Mouse (Mus musculus) thymus, adult 2 months (tissue): ENCODE results near the gene 2610042L04Rik. TPM values are rescaled to one million over a fixed set of nuclear protein-coding genes. Genes with fewer than 3 reads are reported as not detected.
"Not testable (repeated sequence)": the region's sequence is repeated elsewhere in the genome, so short reads cannot be mapped to it uniquely, and the experiment has no call there.

Experiments
- DNase-seq: peaks from one replicate; pipeline ENCODE4 v3.0.0; 2021
- H3K27ac ChIP-seq: fragments of 200-500 bp; 2 replicates; pipeline ENCODE4 v1.5.1; 2012; ENCODE audit warnings: low read length, control low read depth; ENCODE audit not compliant: control insufficient read depth, insufficient read depth
- H3K27me3 ChIP-seq: fragments of 200-500 bp; 2 replicates; pipeline ENCODE4 v1.6.1; 2012; ENCODE audit warnings: mild to moderate bottlenecking, low read length, moderate library complexity, mixed read lengths; ENCODE audit not compliant: control insufficient read depth, insufficient read depth
- H3K36me3 ChIP-seq: fragments of 200-500 bp; 2 replicates; pipeline ENCODE4 v1.6.1; 2012; ENCODE audit warnings: mild to moderate bottlenecking, low read length, moderate library complexity; ENCODE audit not compliant: control insufficient read depth, insufficient read depth
- H3K4me1 ChIP-seq: fragments of 200-500 bp; replicated peaks from 2 replicates; pipeline ENCODE4 v1.6.1; 2012; ENCODE audit warnings: low read length; ENCODE audit not compliant: control insufficient read depth, insufficient read depth
- H3K4me3 ChIP-seq: fragments of 200-500 bp; 2 replicates; pipeline ENCODE4 v1.5.1; 2012; ENCODE audit warnings: mild to moderate bottlenecking, low read length, control low read depth, moderate library complexity; ENCODE audit not compliant: control insufficient read depth, insufficient read depth
- WGBS: fragments of 180-500 bp; shearing (Covaris S2); methylation state at CpG from one replicate; pipeline ENCODE4 v1.1.7; 2018; 5-methylcytosine and 5-hydroxymethylcytosine counted together
- polyA plus RNA-seq: library from polyadenylated mRNA; depleted of rRNA; stranded (reverse); fragments of >200 nt; gene quantifications from 2 replicates; pipeline ENCODE4 v1.2.3, GENCODE M21; 2012; rRNA removed

2610042L04Rik gene
- 0.11 TPM in 1 of 2 replicates, not detected in the other for polyA plus RNA-seq

DNA sequence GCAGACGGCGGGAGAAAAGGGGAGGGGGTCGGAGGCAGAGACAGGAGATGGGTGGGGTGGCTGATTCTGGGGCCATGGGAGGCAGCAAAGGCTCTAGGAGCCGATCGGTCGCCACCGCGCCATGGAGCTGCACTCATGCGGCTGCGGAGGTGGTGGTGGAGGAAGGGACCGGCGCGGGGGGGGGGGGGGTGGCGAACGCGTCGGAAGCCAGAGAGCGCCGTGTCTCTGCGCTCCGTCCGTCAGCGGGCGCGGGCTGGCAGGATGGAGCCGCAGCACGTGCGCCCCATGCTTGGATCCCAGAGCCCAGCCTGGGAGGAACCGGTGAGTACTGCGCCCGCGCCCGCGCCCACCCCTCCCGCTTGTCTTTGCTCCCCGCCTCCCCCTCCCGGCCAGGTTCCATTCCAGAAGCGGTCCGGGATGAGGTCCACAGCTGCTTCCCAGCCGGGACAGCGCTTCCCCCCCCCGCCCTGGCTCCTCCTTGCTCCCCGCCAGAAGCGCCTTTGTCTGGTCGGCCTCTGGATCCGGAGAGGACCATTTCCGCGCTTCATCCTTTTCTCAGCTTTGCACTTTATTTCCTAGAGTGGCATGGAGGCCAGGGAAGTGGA is at the start of gene 2610042L04Rik:
TSS of gene 2610042L04Rik (plus strand) at position 288 of the 605 bp plus-strand sequence.
- not testable (repeated sequence) for H3K27ac ChIP-seq, H3K36me3 ChIP-seq, DNase-seq, H3K27me3 ChIP-seq, H3K4me3 ChIP-seq, H3K4me1 ChIP-seq
- WGBS = 5% methylated on average over 30 of the region's 48 CpGs

DNA sequence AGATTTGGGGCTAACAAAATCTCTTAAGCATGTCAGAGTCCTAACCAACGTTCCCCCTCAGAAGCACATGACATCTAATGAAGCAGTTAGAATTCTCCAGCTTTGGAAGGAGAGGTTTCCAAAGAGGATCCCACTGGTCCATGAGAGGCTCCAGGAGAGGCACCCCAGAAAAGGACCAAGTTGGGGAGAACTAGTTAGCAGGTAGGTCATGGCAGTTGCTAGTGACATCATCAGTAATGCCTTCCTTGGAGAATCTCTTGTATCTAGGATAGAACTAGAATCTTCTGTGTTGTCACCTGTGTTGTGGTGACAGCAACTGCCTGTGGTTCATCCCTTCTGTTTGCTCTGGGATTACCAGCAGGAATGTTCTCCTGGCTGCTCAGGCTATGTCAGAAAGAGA is 17.6 kb upstream of the 2610042L04Rik start, which contains the start of gene Gm3149:
TSS of gene Gm3149 (plus strand) at position 301 of the 400 bp plus-strand sequence.
- DNase-seq, H3K4me1 ChIP-seq, H3K4me3 ChIP-seq, H3K36me3 ChIP-seq, H3K27ac ChIP-seq, H3K27me3 ChIP-seq: not testable (repeated sequence)
- no CpG with 5 or more reads among the region's 1 CpGs for WGBS

DNA sequence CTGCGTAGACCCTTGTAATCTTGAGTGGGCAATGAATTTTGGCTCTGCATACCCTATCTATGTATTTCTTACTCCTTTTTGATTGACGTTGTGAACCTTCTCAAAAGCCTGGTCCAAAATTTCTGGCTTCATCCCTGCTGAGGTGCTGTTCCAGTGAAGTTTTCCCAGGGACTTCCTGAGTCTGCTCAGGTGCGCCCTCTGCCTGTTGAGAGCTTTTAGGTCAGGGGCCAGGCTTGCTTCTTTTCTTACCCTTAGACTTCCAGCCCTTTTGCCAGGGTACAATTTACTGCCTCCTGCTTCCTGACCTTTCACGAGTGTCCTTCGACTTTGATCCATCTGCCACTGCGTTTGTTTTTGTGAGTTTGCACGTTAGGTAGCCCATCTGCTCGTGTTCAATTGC is 943 bp downstream of the 2610042L04Rik start:
- H3K36me3 ChIP-seq, H3K27ac ChIP-seq, DNase-seq, H3K4me3 ChIP-seq, H3K27me3 ChIP-seq, H3K4me1 ChIP-seq: not testable (repeated sequence)
- 18% methylated on average over 8 of the region's 8 CpGs for WGBS

DNA sequence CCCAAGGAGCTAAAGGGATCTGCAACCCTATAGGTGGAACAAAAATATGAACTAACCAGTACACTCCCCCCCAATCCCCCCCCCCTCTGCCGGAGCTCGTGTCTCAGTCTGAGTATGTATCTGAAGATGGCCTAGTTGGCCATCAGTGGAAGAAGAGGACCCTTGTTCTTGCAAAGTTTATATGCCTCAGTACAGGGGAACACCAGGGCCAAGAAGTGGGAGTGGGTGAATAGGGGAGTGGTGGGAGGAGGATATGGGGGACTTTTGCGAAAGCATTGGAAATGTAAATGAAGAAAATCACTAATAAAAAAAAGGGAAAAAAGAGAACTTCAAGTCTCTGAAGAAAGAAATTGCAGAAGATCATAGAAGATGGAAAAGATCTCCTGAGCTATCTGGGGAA is 34.4 kb downstream of the 2610042L04Rik start:
- not testable (repeated sequence) for DNase-seq, H3K4me1 ChIP-seq, H3K27ac ChIP-seq, H3K36me3 ChIP-seq, H3K4me3 ChIP-seq, H3K27me3 ChIP-seq
- WGBS = 92% methylated on average over 3 of the region's 3 CpGs

DNA sequence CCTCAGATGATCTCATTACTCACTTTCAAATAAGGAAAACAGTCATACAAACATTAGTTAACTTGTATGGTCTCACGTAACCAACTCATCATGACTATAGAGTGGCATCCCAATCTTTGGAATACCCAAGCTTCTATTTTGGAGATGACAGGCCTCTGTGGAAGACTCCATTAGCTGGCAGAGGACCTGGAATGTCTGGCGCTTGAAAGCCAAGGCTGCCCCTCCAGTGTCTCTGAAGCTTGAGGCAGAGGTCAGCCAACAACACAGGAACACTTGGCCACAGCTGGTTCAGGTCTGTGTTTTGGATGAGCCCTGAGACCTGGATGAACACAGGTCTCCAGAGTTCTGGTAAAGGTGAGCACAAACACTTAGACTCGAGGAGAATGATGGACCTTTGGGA is 35.1 kb downstream of the 2610042L04Rik start:
- not testable (repeated sequence) for H3K4me1 ChIP-seq, H3K27ac ChIP-seq, H3K4me3 ChIP-seq, H3K27me3 ChIP-seq, H3K36me3 ChIP-seq, DNase-seq
- 84% methylated on average over 3 of the region's 3 CpGs for WGBS

DNA sequence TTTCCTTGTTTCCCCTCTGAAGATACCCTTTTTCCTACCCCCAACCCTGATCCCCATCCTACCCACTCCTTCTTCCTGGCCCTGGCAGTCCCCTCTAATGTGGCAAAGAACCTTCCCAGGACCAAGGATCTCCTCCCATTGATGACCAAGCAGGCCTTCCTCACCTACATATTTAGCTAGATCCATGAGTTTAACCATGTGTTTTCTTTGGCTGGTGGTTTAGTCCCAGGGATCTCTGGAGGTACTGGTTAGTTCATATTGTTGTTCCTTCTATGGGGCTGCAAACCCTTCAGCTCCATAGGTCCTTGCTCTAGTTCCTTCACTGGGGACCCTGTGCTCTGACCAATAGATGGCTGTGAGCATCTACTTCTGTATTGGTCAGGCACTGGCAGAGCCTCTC is 43.3 kb downstream of the 2610042L04Rik start:
- not testable (repeated sequence) for H3K4me1 ChIP-seq, DNase-seq, H3K4me3 ChIP-seq, H3K36me3 ChIP-seq, H3K27me3 ChIP-seq, H3K27ac ChIP-seq

DNA sequence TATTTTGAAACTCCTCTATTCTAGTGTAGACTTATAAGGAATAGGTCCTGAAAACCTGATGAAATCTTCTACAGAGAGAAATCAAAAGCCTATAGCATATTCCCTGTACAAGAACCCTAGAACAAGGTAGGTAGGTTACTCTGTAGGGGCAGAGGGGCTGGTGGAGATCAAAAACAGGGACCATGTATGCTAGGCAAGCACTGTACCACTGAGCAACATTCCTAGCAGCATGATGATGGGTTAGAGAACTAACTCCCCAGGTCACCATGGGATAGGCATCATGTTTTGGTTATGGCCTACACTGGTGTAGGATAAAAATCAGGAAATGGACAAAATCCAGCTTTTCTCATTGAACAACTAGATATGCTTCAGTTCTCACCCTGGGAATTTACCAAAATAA is 51.0 kb downstream of the 2610042L04Rik start:
- not testable (repeated sequence) for H3K27ac ChIP-seq, H3K27me3 ChIP-seq, DNase-seq, H3K4me1 ChIP-seq, H3K4me3 ChIP-seq, H3K36me3 ChIP-seq

DNA sequence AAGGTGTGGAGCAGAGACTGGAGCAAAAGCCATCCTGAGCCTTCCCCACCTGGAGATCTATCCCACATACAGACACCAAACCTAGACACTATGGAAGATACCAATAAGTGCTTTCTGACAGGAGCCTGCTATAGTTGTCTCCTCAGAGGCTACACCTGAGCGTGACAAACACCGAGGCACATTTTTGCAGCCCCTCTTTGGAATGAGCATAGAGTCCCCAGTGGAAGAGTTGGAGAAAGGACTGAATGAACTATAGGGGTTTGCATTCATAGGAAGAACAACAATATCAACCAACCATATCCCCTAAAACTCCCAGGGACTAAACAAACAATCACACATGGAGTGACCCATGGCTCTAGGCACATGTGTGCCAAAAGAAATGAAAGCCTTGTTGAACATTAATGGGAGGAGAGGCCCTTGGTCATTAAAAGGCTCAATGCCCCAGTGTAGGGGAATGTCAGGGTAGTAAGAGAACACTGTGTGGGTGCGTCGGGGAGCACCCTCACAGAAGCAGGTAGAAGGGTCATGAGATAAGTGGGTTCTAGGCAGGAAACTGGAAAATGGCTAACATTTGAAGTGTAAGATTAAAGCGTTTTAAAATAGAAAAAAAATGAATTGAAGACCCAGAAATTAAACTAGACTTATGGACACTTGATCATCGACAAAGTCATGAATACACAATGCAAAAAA is 58.4 kb downstream of the 2610042L04Rik start:
- WGBS = 96% methylated on average over 4 of the region's 6 CpGs
- H3K27ac ChIP-seq, DNase-seq, H3K36me3 ChIP-seq, H3K27me3 ChIP-seq, H3K4me3 ChIP-seq, H3K4me1 ChIP-seq: not testable (repeated sequence)

DNA sequence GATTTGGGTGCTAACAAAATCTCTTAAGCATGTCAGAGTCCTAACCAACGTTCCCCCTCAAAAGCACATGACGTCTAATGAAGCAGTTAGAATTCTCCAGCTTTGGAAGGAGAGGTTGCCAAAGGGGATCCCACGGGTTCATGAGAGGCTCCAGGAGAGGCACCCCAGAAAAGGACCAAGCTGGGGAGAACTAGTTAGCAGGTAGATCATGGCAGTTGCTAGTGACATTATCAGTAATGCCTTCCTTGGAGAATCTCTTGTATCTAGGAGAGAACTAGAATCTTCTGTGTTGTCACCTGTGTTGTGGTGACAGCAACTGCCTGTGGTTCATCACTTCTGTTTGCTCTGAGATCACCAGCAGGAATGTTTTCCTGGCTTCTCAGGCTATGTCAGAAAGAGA is 62.7 kb downstream of the 2610042L04Rik start, which contains the start of gene Gm3159:
TSS of gene Gm3159 (plus strand) at position 301 of the 400 bp plus-strand sequence.
- H3K4me1 ChIP-seq, H3K27ac ChIP-seq, DNase-seq, H3K36me3 ChIP-seq, H3K4me3 ChIP-seq, H3K27me3 ChIP-seq: not testable (repeated sequence)
- WGBS = 82% methylated on average over 3 of the region's 3 CpGs

DNA sequence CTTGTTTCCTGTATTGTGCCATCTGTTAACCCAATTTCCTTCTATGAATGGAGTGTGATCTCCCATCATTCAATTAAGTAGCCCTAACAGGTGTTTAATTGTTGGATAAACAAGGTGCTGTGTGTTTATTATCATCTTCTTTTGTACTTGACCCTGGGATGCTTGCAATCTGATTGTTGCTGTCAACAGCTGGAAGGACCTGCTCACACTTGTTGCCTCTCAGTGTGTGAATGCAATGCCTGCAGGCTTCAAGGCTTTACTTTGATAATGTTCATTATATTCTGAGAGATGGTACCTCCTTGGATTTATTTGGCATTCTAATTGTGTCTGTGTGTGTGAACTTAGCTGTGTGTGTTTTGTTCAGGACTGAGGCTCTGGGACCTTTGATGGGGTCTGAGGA is 64.1 kb downstream of the 2610042L04Rik start:
- H3K4me3 ChIP-seq, H3K36me3 ChIP-seq, DNase-seq, H3K27ac ChIP-seq, H3K27me3 ChIP-seq, H3K4me1 ChIP-seq: not testable (repeated sequence)

DNA sequence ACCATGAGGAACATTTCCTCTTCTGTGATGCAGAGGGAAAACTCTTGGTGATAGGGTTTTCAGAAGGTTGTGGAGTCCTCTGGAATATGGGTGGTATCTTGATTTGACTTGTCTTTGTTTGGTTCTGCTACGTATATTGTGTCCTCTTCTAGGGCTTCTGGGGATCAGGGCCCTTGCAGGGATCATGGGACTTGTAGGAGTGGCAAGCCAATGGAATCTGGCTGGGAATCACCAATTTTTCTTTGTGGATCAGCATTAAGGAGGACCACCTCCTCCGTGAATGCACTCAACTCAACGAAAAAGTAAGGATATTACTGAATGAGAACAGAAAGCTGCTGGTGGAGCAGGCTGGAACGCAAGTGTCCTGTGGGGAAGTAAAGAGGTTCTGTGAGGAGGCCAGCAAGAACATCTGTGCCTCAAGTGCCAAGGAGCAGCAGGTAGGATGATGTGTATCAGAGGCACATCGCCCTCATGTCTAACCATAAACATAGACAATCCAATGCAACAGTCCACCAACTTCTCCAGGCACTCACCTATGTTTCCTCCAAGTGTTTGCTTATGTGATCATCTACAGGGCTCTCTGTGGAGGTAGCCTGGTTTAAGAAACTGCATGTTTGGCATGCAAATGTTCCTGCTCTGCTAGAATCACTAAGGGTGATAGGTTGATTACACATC is 65.7 kb downstream of the 2610042L04Rik start:
- not testable (repeated sequence) for H3K4me3 ChIP-seq, H3K27ac ChIP-seq, H3K27me3 ChIP-seq, DNase-seq, H3K36me3 ChIP-seq, H3K4me1 ChIP-seq
- WGBS = 92% methylated on average over 5 of the region's 5 CpGs
